Mouse (Mus musculus) heart, postnatal 25 days (tissue): ENCODE data around the gene Rad50. TPM values are rescaled to one million over a fixed set of nuclear protein-coding genes. Genes with fewer than 3 reads are reported as not detected.

Experiments
- DNase-seq: peaks from one replicate; pipeline ENCODE4 v3.0.0; 2022; ENCODE audit warnings: low spot score
- intact Hi-C: fragments of 180-260 bp; cut with DNase I; formaldehyde crosslinking; loops from one replicate; pipeline ENCODE4 v1.15.1; 2025
- total RNA-seq, 2 experiments: library from RNA; stranded (reverse); gene quantifications; 2 replicates each; pipeline ENCODE4 v1.2.3; 2021

Rad50 gene
- total RNA-seq, 2 experiments from 2014 or later: 6.3 to 6.7 TPM

DNA sequence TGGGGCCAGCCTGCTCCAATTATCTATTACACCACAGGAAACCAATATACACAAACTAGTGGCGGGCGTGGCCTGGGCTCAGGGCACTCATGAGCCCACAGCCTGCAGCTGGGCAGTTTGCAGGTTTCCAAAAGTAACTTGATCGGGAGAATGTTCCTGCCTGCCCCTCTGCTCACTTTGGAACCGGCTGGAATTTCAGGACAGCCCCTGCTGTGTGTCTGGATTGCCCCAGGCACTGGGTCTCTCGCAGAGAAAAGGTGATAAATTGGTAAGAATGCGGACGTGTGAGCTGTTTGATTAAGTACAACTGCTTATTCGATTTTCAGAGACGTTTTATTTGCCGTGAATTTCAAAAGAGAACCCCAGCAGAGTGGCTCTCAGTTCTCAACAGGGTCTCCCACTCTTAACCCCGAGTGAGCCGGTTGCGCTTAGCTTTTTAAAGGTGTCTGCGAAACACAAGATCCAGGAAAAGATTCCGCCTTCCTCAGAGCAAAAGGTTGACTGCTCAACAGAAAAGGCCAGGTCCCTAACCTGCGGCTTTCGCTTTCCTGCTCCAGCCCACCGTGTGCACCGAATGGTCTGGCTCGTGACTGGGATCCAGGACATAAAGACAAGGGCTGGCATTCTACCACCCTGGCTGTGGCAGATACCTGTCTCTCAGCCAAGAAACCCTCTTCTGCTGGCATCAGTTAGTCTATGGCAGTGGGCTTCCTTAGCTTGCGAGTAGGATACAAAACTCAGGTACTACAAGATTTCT is 69.9 kb downstream of the Rad50 start:
- DNase-seq: no peak
- intact Hi-C loops: no loop called here

DNA sequence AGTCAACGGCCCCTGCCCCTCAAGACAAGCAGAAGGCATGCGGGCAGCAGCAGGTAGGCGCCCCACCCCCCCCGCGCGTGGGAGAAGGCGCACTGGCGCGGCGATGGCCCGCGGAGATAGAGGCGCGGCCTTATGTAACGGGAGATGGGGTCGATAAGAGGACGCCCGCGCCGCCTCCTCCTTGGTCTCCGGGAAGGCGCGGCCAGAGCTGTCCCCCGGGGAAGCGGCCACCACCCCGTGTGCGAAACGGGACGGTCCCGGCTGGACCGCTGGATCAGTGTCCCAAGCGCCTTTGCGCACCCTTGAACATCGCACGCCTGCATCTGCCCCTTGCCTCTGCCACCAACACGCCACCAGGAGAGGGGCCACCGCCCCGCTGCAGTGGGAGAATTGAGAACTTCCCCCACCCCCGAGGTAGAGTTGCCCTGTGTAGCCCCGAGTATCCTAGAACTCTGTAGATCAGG is 70.9 kb downstream of the Rad50 start:
- intact Hi-C loops: no loop called here
- DNase-seq: no peak

DNA sequence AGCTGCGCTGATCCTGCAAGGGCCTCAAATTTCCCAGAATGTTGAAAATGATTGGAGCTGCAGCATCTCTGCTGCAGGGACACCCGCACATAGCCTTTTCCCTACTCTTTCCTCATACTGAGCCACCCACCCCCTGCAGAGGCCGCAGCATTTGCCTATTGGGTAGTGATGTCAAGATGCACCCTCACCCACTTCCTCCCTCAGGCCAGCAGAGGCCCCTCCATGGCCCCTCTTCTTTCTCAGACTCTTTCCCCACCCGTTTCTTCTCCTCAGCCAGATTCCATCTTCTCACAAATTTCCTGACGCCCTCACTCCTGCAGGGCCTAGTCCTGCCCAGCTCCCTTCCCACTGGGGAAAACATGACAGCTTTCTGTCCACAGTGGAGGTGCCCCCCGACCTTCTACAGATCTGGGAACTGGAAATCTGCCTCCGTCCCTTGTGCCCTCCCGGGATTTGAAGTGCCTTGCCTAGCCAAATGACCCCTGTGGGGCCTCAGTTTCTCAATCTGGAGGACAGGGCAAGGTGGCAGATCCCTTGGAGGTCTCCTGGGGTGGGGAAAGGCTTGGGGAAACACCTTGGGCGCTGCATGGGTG is 71.4 kb downstream of the Rad50 start:
- no peak for DNase-seq
- intact Hi-C loops: no loop called here

DNA sequence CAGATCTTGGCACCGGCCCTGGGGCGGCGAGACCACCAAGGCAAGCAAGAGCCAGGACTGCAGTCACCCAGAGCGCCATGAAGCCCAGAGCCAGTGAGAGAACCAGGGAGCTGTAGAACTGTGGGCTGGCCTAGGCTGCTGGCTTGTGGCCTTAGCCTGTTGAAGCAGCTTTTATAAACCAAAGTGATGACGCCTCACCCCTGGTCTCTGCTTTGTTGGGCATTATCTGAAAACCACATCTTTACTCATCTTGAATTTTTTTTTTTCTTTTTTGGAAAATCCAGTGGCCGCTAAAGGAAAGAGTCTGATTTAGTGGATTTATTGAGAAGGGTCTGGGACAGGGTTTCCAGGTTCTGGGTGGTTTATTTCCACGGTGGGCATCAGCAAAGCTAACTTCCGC is 72.6 kb downstream of the Rad50 start, which contains the start of gene Il13:
Gene Il13 (minus strand): TSS at position 147 of the 400 bp plus-strand sequence.
- no peak for DNase-seq
- intact Hi-C loops: no loop called here

DNA sequence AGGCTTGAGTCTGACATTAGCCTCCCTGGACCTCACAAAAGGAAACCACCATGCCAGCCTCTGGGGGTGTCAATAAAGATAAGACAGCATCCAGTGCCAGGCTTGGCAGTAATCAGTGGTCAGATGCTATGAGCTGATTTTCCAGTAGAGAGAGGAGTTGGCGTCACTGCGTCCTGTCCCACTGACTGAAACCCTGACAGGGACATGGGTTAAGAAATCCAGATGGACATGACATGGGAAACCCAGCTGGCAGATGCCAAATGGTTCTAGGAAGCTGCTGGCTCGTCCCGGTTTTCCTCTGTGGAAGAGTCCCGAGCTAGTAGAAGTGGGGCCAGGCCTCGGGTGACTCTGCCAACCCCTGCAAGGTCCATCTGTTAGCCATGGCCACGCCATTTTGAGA is 73.5 kb downstream of the Rad50 start:
- intact Hi-C loops: no loop called here
- DNase-seq: no peak

DNA sequence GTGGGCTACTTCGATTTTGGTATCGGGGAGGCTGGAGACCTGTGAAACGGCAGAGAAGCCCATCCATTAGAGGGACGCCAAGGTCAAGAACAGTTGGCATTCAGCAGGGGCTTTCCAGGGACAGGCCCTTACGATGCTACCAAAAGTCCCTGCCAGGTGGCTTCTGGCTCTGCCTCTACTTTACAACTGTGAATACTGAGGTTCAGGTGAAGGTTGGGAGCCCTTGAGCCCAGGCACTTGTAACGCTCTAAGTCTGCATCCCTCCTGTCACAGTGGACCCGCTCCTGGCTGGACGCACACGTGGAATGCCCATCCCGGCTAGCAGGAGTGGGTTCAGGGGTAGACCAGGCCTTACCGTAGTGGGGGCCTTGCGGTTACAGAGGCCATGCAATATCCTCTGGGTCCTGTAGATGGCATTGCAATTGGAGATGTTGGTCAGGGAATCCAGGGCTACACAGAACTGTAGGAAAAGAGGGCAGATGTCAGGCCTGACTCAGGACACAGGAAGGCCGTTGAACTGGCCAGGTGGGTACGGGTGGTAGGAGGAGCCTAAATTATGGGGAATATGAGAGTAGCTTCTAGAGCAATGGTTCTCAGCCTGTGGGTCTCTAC is 74.9 kb downstream of the Rad50 start:
- intact Hi-C loops: no loop called here
- DNase-seq: no peak

DNA sequence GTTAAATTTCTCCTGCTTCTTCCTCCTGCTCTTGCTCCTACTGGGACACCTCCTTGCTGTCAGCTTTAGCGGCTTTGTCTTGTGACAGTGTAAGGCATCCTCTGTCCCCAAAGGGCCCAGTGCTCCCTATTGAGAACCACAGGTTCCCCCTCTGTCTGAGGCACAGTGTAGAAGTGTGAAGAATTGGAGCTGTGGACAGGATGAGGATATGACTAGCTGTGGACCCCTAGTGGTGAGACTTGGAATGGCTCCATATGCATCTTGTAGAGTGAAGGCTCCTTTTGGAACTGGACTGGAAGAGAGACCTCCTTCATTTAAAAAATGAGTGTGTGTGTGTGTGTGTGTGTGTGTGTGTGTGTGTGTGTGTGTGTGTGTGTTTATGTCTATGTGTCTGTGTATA is 79.3 kb downstream of the Rad50 start:
- DNase-seq: no peak
- intact Hi-C loops: loop anchor here (1.0 to 5.0 kb wide), 2 partner anchors 41 to 159 kb away; no protein-coding TSS in a partner anchor

DNA sequence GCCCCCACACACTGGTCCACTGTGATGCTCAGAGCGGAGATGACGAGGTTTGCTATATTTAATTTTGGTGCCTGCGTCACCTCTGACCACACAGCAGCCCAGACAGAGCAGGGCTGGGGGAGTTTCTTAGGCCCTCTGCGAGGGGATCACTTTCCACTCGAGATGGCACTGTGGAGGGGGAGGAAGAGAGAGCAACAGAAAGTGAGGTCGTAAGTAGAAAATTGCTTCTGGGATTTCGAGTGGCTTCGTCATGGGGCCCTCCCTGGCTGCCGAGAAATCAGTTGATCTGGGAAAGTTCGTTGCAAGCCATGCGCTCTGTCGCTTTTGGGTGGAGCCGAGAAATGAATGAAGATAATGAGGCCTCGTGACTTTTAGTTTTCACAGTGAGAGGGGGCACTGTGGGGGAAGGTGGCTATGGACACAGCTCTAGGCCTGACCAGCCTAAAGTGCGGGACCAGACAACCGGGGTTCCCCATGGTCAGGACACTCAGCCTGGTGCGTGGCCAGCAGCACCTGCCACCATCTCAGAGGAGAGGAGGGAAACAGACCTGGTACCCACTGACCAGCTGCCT is 80.2 kb downstream of the Rad50 start:
- intact Hi-C loops: loop anchor here (5.0 kb wide), 1 partner anchor 40 kb away; no protein-coding TSS in a partner anchor
- no peak for DNase-seq

DNA sequence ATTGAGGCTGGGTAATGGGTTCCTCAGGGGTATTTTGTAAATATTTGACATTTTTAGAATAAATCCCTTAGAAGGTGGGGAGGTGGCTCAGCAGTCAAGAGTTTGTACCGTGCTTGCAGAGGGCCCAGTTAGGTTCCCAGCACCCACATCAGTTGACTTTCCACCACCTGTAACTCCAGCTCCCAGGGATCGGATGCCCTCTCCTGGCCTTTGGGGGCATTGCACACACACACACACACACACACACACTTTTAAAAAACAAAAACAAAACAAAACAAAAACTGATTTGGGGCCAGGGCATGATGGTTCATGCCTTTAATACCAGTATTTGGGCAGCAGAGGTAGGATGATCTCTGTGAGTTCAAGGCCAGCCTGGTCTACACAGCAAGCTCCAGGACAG is 83.0 kb downstream of the Rad50 start:
- DNase-seq: no peak
- intact Hi-C loops: no loop called here

DNA sequence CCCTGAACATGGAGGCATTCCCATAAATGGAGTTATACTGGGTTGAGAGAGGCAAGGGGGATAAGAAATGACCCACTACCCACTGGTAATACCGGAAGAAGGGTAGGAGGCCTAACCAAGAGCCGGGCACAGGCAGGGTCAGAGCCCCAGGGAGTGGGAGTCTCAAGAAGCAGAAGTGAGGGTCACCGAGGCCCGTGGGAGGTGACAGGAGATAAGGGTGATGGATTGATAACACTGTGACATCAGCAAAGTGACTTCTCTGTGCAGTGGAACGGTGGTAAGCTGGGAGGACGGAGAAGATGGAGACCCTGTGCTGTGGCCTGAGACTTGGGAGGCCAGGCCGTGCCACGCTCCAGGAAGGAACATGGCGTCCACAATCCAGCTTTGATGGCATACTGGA is 83.5 kb downstream of the Rad50 start:
- intact Hi-C loops: no loop called here
- DNase-seq: no peak

DNA sequence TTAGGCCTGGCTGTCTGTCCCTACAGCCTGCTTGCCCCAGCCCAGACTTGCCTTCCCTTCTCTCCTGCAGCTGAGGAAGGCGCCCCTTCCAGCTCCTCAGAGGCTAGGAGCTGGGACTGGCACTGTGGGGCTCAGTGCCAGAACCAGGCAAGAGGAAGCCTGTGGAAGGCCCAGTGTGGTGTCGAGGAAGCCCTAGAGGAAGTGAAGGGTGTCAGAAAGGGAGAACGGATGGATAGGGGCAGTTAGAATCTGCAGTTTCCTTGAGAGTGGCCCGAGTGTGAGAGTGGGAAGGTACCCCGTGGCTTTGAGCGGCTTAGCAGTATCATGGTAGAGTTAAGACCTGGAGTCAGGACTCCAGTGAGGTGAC is 84.7 kb downstream of the Rad50 start:
- no peak for DNase-seq
- intact Hi-C loops: no loop called here

DNA sequence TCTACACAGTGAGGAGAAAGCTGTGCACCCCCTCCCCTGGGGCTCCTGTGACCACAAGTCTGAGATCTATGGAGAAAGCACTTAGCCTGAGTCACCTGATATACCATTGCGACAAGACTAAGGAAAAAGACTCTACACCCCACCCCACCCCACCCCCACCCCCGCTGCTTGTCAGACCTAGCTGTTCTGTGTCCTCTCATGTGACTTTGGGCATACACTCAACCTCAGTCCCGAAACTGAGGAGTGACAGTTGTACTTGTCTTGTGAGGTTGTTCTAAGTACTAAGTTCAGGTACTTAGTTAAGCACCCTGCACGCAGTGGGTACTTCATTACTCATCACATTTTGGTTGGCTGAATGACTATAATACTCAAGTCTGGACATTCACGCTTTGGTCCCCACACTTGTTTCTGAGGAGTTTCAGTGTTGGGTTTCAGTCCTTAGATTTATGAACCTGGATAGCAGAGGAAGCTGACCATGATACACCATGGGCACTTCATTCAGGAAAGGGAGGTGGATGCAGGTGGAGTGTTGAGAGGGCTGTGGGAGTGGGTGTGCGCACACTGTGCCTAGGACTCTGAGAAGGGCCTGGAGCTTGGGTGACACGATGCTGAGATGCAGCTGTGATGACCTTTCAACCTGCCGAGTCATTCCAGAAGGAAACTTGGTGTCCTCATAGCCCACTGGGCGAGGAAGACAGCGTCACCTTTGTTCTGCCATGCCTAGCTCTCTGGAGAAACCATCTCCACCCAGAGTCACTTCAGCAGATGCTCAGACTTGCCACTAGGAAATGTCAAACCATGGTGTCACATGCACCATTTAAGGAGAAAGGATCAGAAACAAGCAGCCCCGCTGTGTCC is 85.3 kb downstream of the Rad50 start:
- intact Hi-C loops: no loop called here

DNA sequence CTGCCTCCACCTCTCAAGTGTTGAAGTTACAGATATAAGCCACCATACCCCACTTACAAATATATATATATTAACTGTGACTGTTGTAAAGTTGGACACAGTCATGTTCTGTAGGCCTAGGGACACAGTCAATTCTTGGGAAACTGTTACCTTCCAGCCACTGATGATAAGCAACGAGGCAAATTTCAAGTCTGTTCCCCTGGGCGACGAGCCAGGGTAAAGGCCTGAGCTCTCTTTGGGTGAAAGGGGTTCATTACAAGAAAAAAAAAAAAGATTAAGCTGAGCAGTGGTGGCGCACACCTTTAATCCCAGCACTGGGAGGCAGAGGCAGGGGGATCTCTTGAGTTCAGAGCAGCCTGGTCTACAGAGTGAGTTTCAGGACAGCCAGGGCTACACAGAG is 87.0 kb downstream of the Rad50 start:
- no peak for DNase-seq
- intact Hi-C loops: no loop called here

More for the DNA sequence above, 85.3 kb downstream of the Rad50 start:
- DNase-seq: no peak

DNA sequence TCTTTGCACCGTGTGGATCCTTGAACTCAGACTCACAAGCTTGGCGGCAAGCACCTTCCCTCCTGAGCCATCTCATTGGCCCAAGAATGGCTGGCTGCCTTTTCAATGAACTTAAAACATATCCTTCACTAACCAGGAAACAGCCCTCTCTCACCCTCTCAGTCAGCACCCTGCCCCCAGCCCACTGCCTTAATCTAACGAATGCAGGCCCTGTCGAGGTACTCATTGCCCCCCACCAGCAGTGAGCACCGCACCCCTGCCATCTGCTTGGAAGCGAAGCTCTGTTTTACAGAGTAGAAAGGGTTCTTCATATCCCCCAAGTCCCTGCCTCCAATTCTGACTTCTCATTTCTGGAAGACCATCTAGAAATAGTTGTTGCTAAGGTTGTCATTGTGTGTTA is 87.7 kb downstream of the Rad50 start:
- no peak for DNase-seq
- intact Hi-C loops: no loop called here

DNA sequence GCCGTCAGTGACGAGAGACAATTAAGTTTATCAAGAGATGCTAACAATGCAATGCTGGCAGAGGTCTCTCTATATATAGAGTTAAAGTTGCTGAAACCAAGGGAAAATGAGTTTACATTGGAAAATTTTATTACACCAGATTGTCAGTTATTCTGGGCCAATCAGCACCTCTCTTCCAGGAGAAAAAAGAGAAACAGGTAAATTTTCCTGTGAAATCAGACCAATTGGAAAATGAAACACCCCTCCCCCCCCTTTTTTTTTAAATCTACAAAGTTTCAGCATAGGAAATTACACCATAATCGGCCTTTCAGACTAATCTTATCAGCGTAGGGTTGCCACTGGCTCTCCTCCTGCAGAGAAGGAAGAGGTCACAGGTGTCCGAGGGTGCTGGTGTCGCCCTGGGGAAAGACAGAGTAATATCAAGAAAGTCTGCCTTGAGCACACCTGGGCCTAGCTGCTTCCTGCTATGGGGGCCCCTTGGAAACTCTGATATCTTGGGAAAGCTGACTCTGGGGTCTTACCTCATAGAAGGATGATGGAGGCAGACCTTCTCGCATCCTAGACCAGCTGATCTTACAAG is 88.4 kb downstream of the Rad50 start, which contains the start of gene Il4:
Gene Il4 (minus strand): TSS at position 51 of the 580 bp plus-strand sequence.
- no peak for DNase-seq

DNA sequence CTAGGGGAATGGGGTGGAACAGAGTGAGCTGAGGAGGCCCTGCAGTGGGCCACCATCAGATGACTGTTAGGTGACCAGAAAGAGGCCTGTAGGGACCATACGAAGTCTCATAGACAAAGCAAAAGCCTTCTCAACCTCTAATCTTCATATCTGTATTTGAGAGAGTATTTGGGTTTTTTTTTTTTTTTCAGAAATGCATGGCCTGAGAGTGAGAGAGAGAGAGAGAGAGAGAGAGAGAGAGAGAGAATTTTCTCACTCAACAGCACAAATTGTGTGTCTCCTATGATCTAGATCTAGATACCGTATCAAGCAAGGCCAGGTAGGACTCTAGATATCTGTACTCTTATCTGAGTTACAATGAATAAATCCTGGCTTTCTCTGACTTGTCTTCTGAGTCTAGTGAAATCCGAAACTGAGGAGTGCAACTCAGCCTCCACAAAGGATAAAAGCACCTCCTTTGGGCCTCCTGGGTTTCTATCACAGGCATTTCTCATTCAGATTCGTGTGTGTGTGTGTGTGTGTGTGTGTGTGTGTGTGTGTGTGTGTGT is 89.5 kb downstream of the Rad50 start:
- intact Hi-C loops: no loop called here
- no peak for DNase-seq

More for the DNA sequence above, 88.4 kb downstream of the Rad50 start, which contains the start of gene Il4:
- intact Hi-C loops: no loop called here

DNA sequence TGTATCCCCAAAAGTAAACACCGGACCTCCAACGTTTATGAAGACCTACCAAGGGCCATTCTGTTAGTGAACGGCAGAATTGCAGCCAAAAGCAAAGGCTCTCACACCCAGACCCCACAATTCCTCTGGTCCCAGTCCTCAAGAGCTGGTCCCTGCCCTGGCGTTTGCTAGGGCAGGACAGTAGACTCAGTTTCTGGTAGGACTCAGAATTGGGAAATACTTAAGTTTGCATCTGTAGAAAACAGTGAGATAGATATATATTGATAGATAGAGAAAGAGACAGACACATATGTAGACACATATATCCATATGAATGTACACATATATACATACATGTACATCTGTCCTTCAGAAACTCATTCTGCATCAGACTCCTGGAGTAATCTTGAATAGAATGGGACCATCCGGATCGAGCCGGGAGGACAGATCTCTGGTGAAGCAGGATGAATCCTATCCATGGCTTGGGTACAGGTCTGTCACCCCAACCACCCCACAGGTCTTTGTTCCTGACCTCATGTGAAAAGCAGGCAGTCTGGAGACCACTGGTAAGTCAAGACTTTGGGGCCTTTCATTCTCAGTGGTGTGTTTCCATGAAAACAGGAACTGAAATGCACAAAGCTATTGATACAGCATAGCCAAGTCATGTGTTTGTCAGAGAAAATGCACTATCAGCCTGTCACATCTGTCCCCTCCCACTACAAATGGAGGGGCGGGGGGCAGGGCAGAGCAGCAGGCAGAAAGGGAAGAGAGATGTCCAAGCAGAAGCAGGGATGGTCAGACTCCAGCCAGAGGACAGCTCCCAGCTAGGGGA is 90.2 kb downstream of the Rad50 start:
- DNase-seq: no peak
- intact Hi-C loops: no loop called here

DNA sequence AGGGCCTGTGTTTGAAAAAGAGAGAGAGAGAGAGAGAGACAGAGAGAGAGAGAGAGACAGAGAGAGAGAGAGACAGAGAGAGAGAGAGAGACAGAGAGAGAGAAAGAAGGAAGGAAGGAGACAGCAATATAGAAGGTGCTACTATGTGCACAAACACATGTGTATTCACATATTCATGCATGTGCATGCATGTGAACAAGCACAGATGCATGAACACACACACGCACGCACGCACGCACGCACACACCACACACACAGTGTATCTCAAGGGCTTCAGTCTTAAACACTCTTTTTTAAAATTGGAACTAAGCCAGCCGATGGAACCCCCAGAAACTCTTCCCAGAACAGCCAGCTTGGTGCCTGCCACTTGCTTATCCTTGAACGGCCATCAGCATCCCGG is 91.5 kb downstream of the Rad50 start:
- intact Hi-C loops: no loop called here
- DNase-seq: no peak
